Mouse (Mus musculus) stomach, postnatal 0 days (tissue): ENCODE data around the gene Sh3bgr. TPM values are rescaled to one million over a fixed set of nuclear protein-coding genes. Genes with fewer than 3 reads are reported as not detected.

Experiments used
- ATAC-seq: fragments of 200-750 bp; cut with Nextera tagmentation; 2 replicates; pipeline ENCODE4 v1.8.0; 2017; ENCODE audit not compliant: low FRiP score, low TSS enrichment
- DNase-seq: peaks from one replicate; pipeline ENCODE4 v3.0.0-alpha.2; 2016; ENCODE audit warnings: low spot score
- H3K27ac ChIP-seq: fragments of 300-500 bp; sonication (generic); replicated peaks from 2 replicates; pipeline ENCODE4 v1.5.1; 2014; ENCODE audit warnings: mild to moderate bottlenecking, control low read depth
- H3K27me3 ChIP-seq: fragments of 300-500 bp; sonication (generic); 2 replicates; pipeline ENCODE4 v1.6.1; 2014; ENCODE audit warnings: low read length; ENCODE audit not compliant: control insufficient read depth, insufficient read depth
- H3K36me3 ChIP-seq: fragments of 300-500 bp; sonication (generic); 2 replicates; pipeline ENCODE4 v1.6.1; 2014; ENCODE audit warnings: low read length, mixed read lengths; ENCODE audit not compliant: control insufficient read depth, insufficient read depth
- H3K4me1 ChIP-seq: fragments of 300-500 bp; sonication (generic); replicated peaks from 2 replicates; pipeline ENCODE4 v1.6.1; 2014; ENCODE audit warnings: antibody characterized with exemption; ENCODE audit not compliant: control insufficient read depth, insufficient read depth
- H3K4me2 ChIP-seq: fragments of 300-500 bp; sonication (generic); replicated peaks from 2 replicates; pipeline ENCODE4 v1.6.1; 2014; ENCODE audit warnings: low read depth, mild to moderate bottlenecking, control low read depth, moderate library complexity
- H3K4me3 ChIP-seq: fragments of 300-500 bp; sonication (generic); 2 replicates; pipeline ENCODE4 v1.5.1; 2014; ENCODE audit warnings: low read depth, low read length, control low read depth
- H3K9ac ChIP-seq: fragments of 300-500 bp; sonication (generic); 2 replicates; pipeline ENCODE4 v1.6.1; 2014; ENCODE audit warnings: mild to moderate bottlenecking, low read length, control low read depth, mixed read lengths
- H3K9me3 ChIP-seq: fragments of 300-500 bp; sonication (generic); 2 replicates; pipeline ENCODE4 v1.6.1; 2016; ENCODE audit warnings: low read length; ENCODE audit not compliant: control insufficient read depth
- CTCF ChIP-seq: IDR thresholded peaks from 2 replicates; pipeline ENCODE4 v1.5.1; 2016; ENCODE audit warnings: antibody characterized with exemption, low read depth, mild to moderate bottlenecking, moderate library complexity
- EP300 ChIP-seq: optimal IDR thresholded peaks from 2 replicates; pipeline ENCODE3; 2016; ENCODE audit warnings: antibody characterized with exemption
- WGBS: fragments of 180-500 bp; shearing (Covaris S2); extraction: QIAGEN DNeasy Blood & Tissue Kit; methylation state at CpG from one replicate; pipeline ENCODE4 v1.1.7; 2014; 5-methylcytosine and 5-hydroxymethylcytosine counted together
- polyA plus RNA-seq: library from polyadenylated mRNA; unstranded; fragments of >200 nt; fragmentation: Nextera tagmentation; extraction: Ambion mirVana; gene quantifications from 2 replicates; pipeline ENCODE4 v1.2.1, GENCODE M21; 2015

The Sh3bgr gene
- polyA plus RNA-seq, 1 experiment from 2014 or later, result 32.1 TPM

- TF ChIP-seq EP300 (no peak), CTCF (peak; percentile 96)
- Histone ChIP-seq H3K4me2 (no peak overlapping the region), H3K27me3 (no peaks in the 10 kb centered on the region), H3K9me3 (no peaks in the 10 kb centered on the region), H3K4me1 (no peaks in the 10 kb centered on the region), H3K4me3 (no peak overlapping the region), H3K27ac (no peak overlapping the region), H3K36me3 (no peaks in the 10 kb centered on the region), H3K9ac (no peak overlapping the region)
- 29% methylated on average over 11 of the region's 11 CpGs for WGBS
- DNase-seq (peak; percentile 70), ATAC-seq (peak; percentile 71; the same call in 1 of the 2 replicates)
Observed at GRCm38 (mm10) chr16:96230411-96230810, 30.2 kb downstream of the Sh3bgr start.

GRCm38 (mm10) chr16:96231251-96231650 is 31.0 kb downstream of the Sh3bgr start:
- WGBS, result 90% methylated on average over 4 of the region's 4 CpGs
- H3K4me2 ChIP-seq, result no peak overlapping the region
- ATAC-seq (no peak), DNase-seq (no peak)
- H3K9ac ChIP-seq, result no peak overlapping the region
- H3K9me3 ChIP-seq, result no peaks in the 10 kb centered on the region
- TF ChIP-seq CTCF (no peak), EP300 (no peak)
- H3K4me3 ChIP-seq, result no peak overlapping the region
- no peak overlapping the region for H3K27ac ChIP-seq
- H3K27me3 ChIP-seq, result no peaks in the 10 kb centered on the region
- no peaks in the 10 kb centered on the region for H3K36me3 ChIP-seq
- H3K4me1 ChIP-seq, result no peaks in the 10 kb centered on the region

DNA sequence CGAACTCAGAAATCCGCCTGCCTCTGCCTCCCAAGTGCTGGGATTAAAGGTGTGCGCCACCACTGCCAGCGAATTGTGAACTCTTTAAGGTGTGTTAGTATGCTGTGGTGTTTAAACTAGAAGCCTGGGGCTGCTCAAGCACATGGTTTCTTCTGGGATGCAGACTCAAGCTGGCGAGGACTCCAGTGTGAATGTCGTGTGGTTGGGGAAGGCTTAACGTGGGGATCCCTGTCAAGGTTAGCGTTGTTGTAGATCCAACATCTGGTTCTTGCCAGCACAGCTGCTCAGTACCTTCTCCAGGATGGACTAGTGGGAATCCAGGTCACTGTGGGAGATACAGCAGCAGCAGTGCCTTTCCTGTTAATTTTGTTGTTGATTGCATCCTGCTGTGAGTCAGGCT is 31.7 kb downstream of the Sh3bgr start:
- no peaks in the 10 kb centered on the region for H3K9me3 ChIP-seq
- ATAC-seq, result no peak
- no peaks in the 10 kb centered on the region for H3K27me3 ChIP-seq
- H3K4me1 ChIP-seq, result no peaks in the 10 kb centered on the region
- H3K4me2 ChIP-seq, result no peak overlapping the region
- 81% methylated on average over 7 of the region's 8 CpGs for WGBS
- no peak overlapping the region for H3K27ac ChIP-seq
- TF ChIP-seq EP300 (no peak), CTCF (no peak)
- no peak overlapping the region for H3K9ac ChIP-seq
- no peak for DNase-seq
- no peaks in the 10 kb centered on the region for H3K36me3 ChIP-seq
- no peak overlapping the region for H3K4me3 ChIP-seq

DNA sequence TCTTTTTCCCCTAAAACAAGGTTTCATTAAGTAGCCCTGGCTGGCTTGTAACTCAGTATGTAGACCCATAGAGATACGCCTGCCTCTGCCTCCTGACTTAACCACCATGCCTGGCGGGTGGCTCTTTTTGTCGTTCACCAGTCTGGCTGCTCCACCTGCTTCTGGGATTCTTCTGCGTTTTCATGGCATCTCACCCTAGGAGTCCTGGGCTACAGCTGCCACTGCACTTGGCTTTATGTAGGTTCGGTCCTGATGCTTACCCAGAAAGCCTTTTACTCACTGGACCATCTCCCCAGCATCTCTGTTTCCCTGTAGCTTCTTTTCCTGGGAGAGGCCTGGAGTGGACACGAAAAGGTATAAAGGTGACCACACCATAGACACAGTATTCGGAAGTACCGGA is 33.7 kb downstream of the Sh3bgr start:
- Histone ChIP-seq H3K27ac (no peak overlapping the region), H3K27me3 (no peaks in the 10 kb centered on the region), H3K4me3 (no peak overlapping the region), H3K36me3 (no peaks in the 10 kb centered on the region), H3K9me3 (no peaks in the 10 kb centered on the region), H3K4me1 (no peaks in the 10 kb centered on the region), H3K9ac (no peak overlapping the region), H3K4me2 (no peak overlapping the region)
- no peak for DNase-seq
- WGBS, result 90% methylated on average over 8 of the region's 8 CpGs
- no peak for ATAC-seq
- TF ChIP-seq CTCF (no peak), EP300 (no peak)

GRCm38 (mm10) chr16:96235366-96235970 is 35.2 kb downstream of the Sh3bgr start, which contains the start of gene B3galt5:
TSS of gene B3galt5 (plus strand) at chr16:96235801.
- H3K4me2 ChIP-seq, result no peak within 1 kb of the TSS
- DNase-seq (no peak), ATAC-seq (no peak)
- 81% methylated on average over 17 of the region's 17 CpGs for WGBS
- no peak within 1 kb of the TSS for H3K27ac ChIP-seq
- H3K4me3 ChIP-seq, result no peak within 1 kb of the TSS
- no peak for TF ChIP-seq EP300
- no peak for TF ChIP-seq CTCF
- H3K4me1 ChIP-seq, result no peaks in the 10 kb centered on the region
- H3K9me3 ChIP-seq, result no peaks in the 10 kb centered on the region
- H3K36me3 ChIP-seq, result no peaks in the 10 kb centered on the region
- H3K9ac ChIP-seq, result no peak within 1 kb of the TSS
- H3K27me3 ChIP-seq, result no peaks in the 10 kb centered on the region

- Histone ChIP-seq H3K9ac (no peak overlapping the region), H3K27ac (no peak overlapping the region), H3K27me3 (no peaks in the 10 kb centered on the region), H3K4me1 (no peaks in the 10 kb centered on the region), H3K4me3 (no peak overlapping the region), H3K36me3 (no peaks in the 10 kb centered on the region), H3K4me2 (no peak overlapping the region), H3K9me3 (no peaks in the 10 kb centered on the region)
- TF ChIP-seq CTCF (no peak), EP300 (no peak)
- ATAC-seq, result no peak
- WGBS, result 69% methylated on average over 6 of the region's 6 CpGs
- no peak for DNase-seq
Observed at GRCm38 (mm10) chr16:96244496-96244895, 44.2 kb downstream of the Sh3bgr start.
